Mouse (Mus musculus): ENCODE data around the gene Fam186a. TPM values are rescaled to one million over a fixed set of nuclear protein-coding genes. Genes with fewer than 3 reads are reported as not detected.
"Not testable (repeated sequence)": the region's sequence is repeated elsewhere in the genome, so short reads cannot be mapped to it uniquely, and the experiment has no call there.

The Fam186a gene
- polyA plus RNA-seq, 1 experiment = not detected

DNA sequence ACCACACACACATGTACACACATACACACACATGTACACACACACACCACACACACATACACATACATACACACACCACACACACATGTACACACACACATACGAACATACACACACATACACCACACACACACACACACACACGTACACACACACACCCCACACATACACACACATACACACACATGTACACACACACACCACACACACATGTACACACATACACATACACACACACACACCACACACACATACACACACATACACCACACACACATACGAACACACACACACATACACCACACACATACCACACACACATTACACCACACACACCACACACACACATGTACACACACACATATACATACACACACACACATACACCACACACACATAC is 30.2 kb downstream of the Fam186a start:
- TF ChIP-seq CTCF (IDR thresholded peaks at IDR 0.05; ENCODE audit: borderline replicate concordance, insufficient read depth, low read length) = 0 out of 2 replicates have a peak, but pooled peaks have one; percentile 6
- TF ChIP-seq POLR2A (IDR thresholded peaks at IDR 0.05; ENCODE audit: low read depth, low read length) = no peak
- no peak overlapping the region for H3K4me3 ChIP-seq (ENCODE audit: insufficient read depth, low read length)
- no peaks in the 10 kb centered on the region for H3K4me1 ChIP-seq (ENCODE audit: control insufficient read depth, insufficient read depth, low read length)
- no peak overlapping the region for H3K27ac ChIP-seq (ENCODE audit: insufficient read depth, low read length)

GRCm38 (mm10) chr15:99934501-99934900 is 32.4 kb downstream of the Fam186a start:
- Histone ChIP-seq H3K4me1 (ENCODE audit: control insufficient read depth, insufficient read depth, low read length) (no peaks in the 10 kb centered on the region), H3K4me3 (ENCODE audit: insufficient read depth, low read length) (no peak overlapping the region), H3K27ac (ENCODE audit: insufficient read depth, low read length) (no peak overlapping the region)
- no peak for TF ChIP-seq CTCF (IDR thresholded peaks at IDR 0.05; ENCODE audit: borderline replicate concordance, insufficient read depth, low read length)
- TF ChIP-seq POLR2A (IDR thresholded peaks at IDR 0.05; ENCODE audit: low read depth, low read length) = no peak

GRCm38 (mm10) chr15:99931231-99931630 is 35.6 kb downstream of the Fam186a start:
- TF ChIP-seq POLR2A (IDR thresholded peaks at IDR 0.05; ENCODE audit: low read depth, low read length) (no peak), CTCF (IDR thresholded peaks at IDR 0.05; ENCODE audit: borderline replicate concordance, insufficient read depth, low read length) (no peak)
- H3K4me3 ChIP-seq (ENCODE audit: insufficient read depth, low read length) = no peak overlapping the region
- no peak overlapping the region for H3K27ac ChIP-seq (ENCODE audit: insufficient read depth, low read length)
- no peaks in the 10 kb centered on the region for H3K4me1 ChIP-seq (ENCODE audit: control insufficient read depth, insufficient read depth, low read length)

DNA sequence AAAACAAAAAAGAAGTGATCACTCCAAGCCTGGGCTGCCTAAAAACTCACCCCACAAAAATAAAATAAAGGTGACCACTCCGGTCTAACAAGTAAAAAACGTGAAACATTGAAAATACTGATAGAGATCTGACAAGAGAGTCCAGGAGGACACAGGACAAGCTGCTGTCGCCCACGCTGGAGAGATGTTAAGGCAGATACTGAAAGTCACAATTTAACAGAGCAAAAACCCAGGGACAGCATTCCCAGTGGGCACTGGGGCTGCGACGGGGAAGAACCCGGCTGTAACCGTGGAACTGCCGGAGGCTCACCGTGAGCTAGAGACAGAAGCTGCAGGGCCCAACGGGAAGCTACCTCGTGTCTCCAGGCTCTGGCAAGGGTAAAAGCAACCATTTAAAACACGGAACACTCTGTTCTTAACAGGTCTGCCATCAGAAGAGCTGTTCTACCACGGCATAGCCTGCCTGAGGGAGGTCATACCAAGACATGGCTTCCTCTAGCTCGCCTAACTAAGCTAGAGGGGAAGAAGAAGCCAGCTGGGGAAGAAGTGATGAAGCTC is 47.2 kb downstream of the Fam186a start:
- H3K4me1 ChIP-seq (ENCODE audit: control insufficient read depth, insufficient read depth, low read length) = no peaks in the 10 kb centered on the region
- TF ChIP-seq POLR2A (IDR thresholded peaks at IDR 0.05; ENCODE audit: low read depth, low read length) (no peak), CTCF (IDR thresholded peaks at IDR 0.05; ENCODE audit: borderline replicate concordance, insufficient read depth, low read length) (no peak)
- no peak overlapping the region for H3K27ac ChIP-seq (ENCODE audit: insufficient read depth, low read length)
- H3K4me3 ChIP-seq (ENCODE audit: insufficient read depth, low read length) = no peak overlapping the region

- no peak for TF ChIP-seq CTCF (IDR thresholded peaks at IDR 0.05; ENCODE audit: borderline replicate concordance, insufficient read depth, low read length)
- TF ChIP-seq POLR2A (IDR thresholded peaks at IDR 0.05; ENCODE audit: low read depth, low read length) = no peak
- H3K4me1 ChIP-seq (ENCODE audit: control insufficient read depth, insufficient read depth, low read length) = no peaks in the 10 kb centered on the region
- H3K27ac ChIP-seq (ENCODE audit: insufficient read depth, low read length) = no peak overlapping the region
- no peak overlapping the region for H3K4me3 ChIP-seq (ENCODE audit: insufficient read depth, low read length)
These were observed 49.6 kb downstream of the Fam186a start for GRCm38 (mm10) chr15:99917264-99917663.

- Histone ChIP-seq H3K4me1 (ENCODE audit: control insufficient read depth, insufficient read depth, low read length) (no peaks in the 10 kb centered on the region), H3K4me3 (ENCODE audit: insufficient read depth, low read length) (no peak overlapping the region), H3K27ac (ENCODE audit: insufficient read depth, low read length) (no peak overlapping the region)
- TF ChIP-seq POLR2A (IDR thresholded peaks at IDR 0.05; ENCODE audit: low read depth, low read length) (no peak), CTCF (IDR thresholded peaks at IDR 0.05; ENCODE audit: borderline replicate concordance, insufficient read depth, low read length) (no peak)
These were observed 52.2 kb downstream of the Fam186a start for GRCm38 (mm10) chr15:99914613-99915012.

- no peak overlapping the region for H3K27ac ChIP-seq (ENCODE audit: insufficient read depth, low read length)
- H3K4me1 ChIP-seq (ENCODE audit: control insufficient read depth, insufficient read depth, low read length) = no peaks in the 10 kb centered on the region
- H3K4me3 ChIP-seq (ENCODE audit: insufficient read depth, low read length) = no peak overlapping the region
- TF ChIP-seq CTCF (IDR thresholded peaks at IDR 0.05; ENCODE audit: borderline replicate concordance, insufficient read depth, low read length) (no peak), POLR2A (IDR thresholded peaks at IDR 0.05; ENCODE audit: low read depth, low read length) (no peak)
These were observed 55.1 kb downstream of the Fam186a start for GRCm38 (mm10) chr15:99911785-99912184.

- H3K4me3 ChIP-seq (ENCODE audit: insufficient read depth, low read length); H3K4me1 ChIP-seq (ENCODE audit: control insufficient read depth, insufficient read depth, low read length); H3K27ac ChIP-seq (ENCODE audit: insufficient read depth, low read length): not testable (repeated sequence)
These were observed 57.4 kb downstream of the Fam186a start for GRCm38 (mm10) chr15:99909339-99909996.

DNA sequence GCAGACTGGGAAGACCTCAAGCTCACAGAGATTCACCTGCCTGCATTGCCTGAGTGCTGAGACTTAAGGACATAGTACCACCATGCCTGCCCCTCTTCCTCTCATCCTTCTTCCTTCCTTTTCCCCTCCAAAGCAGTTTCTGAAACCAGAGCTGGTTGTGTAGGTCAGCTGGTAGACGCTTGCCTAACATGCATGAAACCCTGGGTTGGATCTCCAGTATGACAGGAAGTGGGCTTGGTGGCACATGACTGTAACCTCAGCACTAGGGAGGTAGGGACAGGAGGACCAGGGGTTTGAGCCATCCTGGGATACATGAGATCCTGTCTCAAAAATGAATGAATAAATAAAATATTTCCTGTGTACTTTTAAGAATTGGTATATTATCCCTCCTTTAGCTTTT is 59.3 kb downstream of the Fam186a start:
- no peak for TF ChIP-seq CTCF (IDR thresholded peaks at IDR 0.05; ENCODE audit: borderline replicate concordance, insufficient read depth, low read length)
- TF ChIP-seq POLR2A (IDR thresholded peaks at IDR 0.05; ENCODE audit: low read depth, low read length) = no peak

GRCm38 (mm10) chr15:99907041-99907440 is 59.8 kb downstream of the Fam186a start:
- no peak for TF ChIP-seq CTCF (IDR thresholded peaks at IDR 0.05; ENCODE audit: borderline replicate concordance, insufficient read depth, low read length)
- no peak for TF ChIP-seq POLR2A (IDR thresholded peaks at IDR 0.05; ENCODE audit: low read depth, low read length)
- no peak overlapping the region for H3K27ac ChIP-seq (ENCODE audit: insufficient read depth, low read length)
- no peaks in the 10 kb centered on the region for H3K4me1 ChIP-seq (ENCODE audit: control insufficient read depth, insufficient read depth, low read length)
- H3K4me3 ChIP-seq (ENCODE audit: insufficient read depth, low read length) = no peak overlapping the region

More for the DNA sequence above, 59.3 kb downstream of the Fam186a start:
- no peak overlapping the region for H3K27ac ChIP-seq (ENCODE audit: insufficient read depth, low read length)
- no peak overlapping the region for H3K4me3 ChIP-seq (ENCODE audit: insufficient read depth, low read length)
- H3K4me1 ChIP-seq (ENCODE audit: control insufficient read depth, insufficient read depth, low read length) = no peaks in the 10 kb centered on the region
